13 mouse cellular contexts compared by ENCODE assay signal in the genomic region with DNA sequence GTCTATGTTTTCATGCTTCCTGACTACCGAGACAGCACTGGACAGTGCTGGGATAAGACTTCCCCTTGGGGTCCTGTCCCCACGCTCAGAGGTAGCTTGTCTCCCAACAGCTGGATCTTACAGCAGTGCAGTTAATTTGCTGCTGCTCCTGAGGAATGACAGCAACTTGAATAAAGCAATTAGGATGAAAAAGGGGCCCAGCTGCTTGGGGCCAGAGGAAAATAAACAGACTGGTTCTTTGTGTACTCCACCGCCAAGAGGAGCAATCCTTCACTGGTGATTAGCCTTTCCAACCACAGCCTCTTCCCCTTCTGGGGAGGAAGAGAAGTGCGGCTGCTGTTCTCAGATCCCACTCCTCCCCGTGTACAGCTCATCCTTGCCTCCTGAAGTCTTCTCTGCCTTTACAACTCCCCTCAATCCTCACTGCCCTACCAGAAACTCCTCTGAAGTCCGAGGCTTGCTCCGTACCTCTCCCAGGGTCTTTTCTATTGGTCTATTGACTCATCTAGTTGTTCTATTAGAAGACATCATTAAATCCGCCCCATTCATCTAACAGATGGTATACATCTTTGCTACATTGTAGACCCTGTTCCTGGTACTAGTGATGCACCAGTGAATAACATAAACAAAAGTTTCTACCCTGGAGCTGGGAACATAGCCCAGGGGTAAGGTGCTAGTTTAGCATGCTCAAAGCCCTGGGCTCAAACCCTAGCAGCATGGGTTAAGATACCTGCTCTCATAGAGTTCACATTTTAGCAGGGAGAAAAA. TPM values are rescaled to one million over a fixed set of nuclear protein-coding genes. Genes with fewer than 3 reads are reported as not detected.
DNase-seq lines count a peak whose midpoint lies in the region; ATAC-seq and TF ChIP-seq lines count a peak whose summit lies in the region.
"Had no signal": no experiment of that assay in that cellular context is flagged by ENCODE, and none has a peak within 500 bp of the region (broad histone marks: within the 10 kb centered on the region; RNA-seq: fewer than 3 reads in every experiment).

No protein-coding gene starts in this region.

- no peaks in the 10 kb centered on the region for H3K9me3 ChIP-seq in midbrain, embryonic 10.5 days (replicated peaks)
- H3K9me3 ChIP-seq in midbrain, embryonic 14.5 days (ENCODE audit: control insufficient read depth, low read length), result no peaks in the 10 kb centered on the region
- no peaks in the 10 kb centered on the region for H3K9me3 ChIP-seq in lung, embryonic 14.5 days (ENCODE audit: low read depth, low read length)

- H3K9ac ChIP-seq in midbrain, embryonic 14.5 days (replicated peaks; ENCODE audit: low read length), result no peak overlapping the region
- H3K9ac ChIP-seq in lung, embryonic 14.5 days, result no peak overlapping the region

- TF ChIP-seq CTCF in lung, embryonic 14.5 days (IDR thresholded peaks at IDR 0.05; ENCODE audit: low read depth), result peak; percentile 66

- 41% methylated on average over 8 of the region's 8 CpGs for WGBS in midbrain, embryonic 10.5 days
- WGBS in midbrain, embryonic 14.5 days, result 46% methylated on average over 8 of the region's 8 CpGs
- WGBS in lung, embryonic 14.5 days, result 11% methylated on average over 8 of the region's 8 CpGs

- H3K4me3 ChIP-seq in midbrain, embryonic 10.5 days, result no peak overlapping the region
- no peak overlapping the region for H3K4me3 ChIP-seq in midbrain, embryonic 14.5 days (replicated peaks; ENCODE audit: low read depth, low read length)
- H3K4me3 ChIP-seq in lung, embryonic 14.5 days (ENCODE audit: low read depth, low read length), result no peak overlapping the region

- 0 out of 2 replicates have a peak overlapping the region, but pooled peaks have one; percentile 6 for H3K27ac ChIP-seq in midbrain, embryonic 10.5 days (replicated peaks)
- no peak overlapping the region for H3K27ac ChIP-seq in midbrain, embryonic 14.5 days (replicated peaks; ENCODE audit: low read depth, low read length)
- H3K27ac ChIP-seq in lung, embryonic 14.5 days (ENCODE audit: low read depth), result peak overlapping the region; percentile 81

- peaks cover 35% of the 10 kb centered on the region for H3K27me3 ChIP-seq in midbrain, embryonic 10.5 days (ENCODE audit: low read depth, poor library complexity, severe bottlenecking)
- peaks cover 27% of the 10 kb centered on the region for H3K27me3 ChIP-seq in midbrain, embryonic 14.5 days (ENCODE audit: control insufficient read depth, insufficient read depth, low read length)
- H3K27me3 ChIP-seq in lung, embryonic 14.5 days (ENCODE audit: insufficient read depth, low read length), result peaks cover 15% of the 10 kb centered on the region

- DNase-seq in midbrain, embryonic 10.5 days (ENCODE audit: low spot score), result no peak
- no peak for DNase-seq in midbrain, embryonic 14.5 days
- DNase-seq in forelimb bud, embryonic 11.5 days (ENCODE audit: low read depth, low spot score), result peak; percentile 24
- peak; percentile 98 for DNase-seq in lung, embryonic 14.5 days
- DNase-seq in spleen, postnatal 10 days (ENCODE audit: low spot score in 2 of 2), result no peak
- no peak for DNase-seq in spleen, adult 18-20 months
- DNase-seq: cerebellum, adult 9-11 months; gastrocnemius, postnatal 25 days; heart, postnatal 36 days; layer of hippocampus, adult 9-11 months; right cerebral cortex, adult 18-20 months had no signal

- H3K36me3 ChIP-seq in midbrain, embryonic 10.5 days, result no peaks in the 10 kb centered on the region
- H3K36me3 ChIP-seq in midbrain, embryonic 14.5 days (ENCODE audit: control insufficient read depth, insufficient read depth, low read length), result no peaks in the 10 kb centered on the region
- H3K36me3 ChIP-seq in lung, embryonic 14.5 days (ENCODE audit: insufficient read depth), result no peaks in the 10 kb centered on the region

- H3K4me2 ChIP-seq in midbrain, embryonic 14.5 days (ENCODE audit: low read length), result no peak overlapping the region
- H3K4me2 ChIP-seq in lung, embryonic 14.5 days, result 0 out of 2 replicates have a peak overlapping the region, but pooled peaks have one; percentile 21

- ATAC-seq in midbrain, embryonic 14.5 days (ENCODE audit: low FRiP score, low TSS enrichment), result no peak
- peak; percentile 94 for ATAC-seq in lung, embryonic 14.5 days (ENCODE audit: insufficient read depth)
- ATAC-seq in inflammation-experienced regulatory T-cells, adult 6 months, result no peak

- peaks cover 17% of the 10 kb centered on the region for H3K4me1 ChIP-seq in midbrain, embryonic 10.5 days
- no peaks in the 10 kb centered on the region for H3K4me1 ChIP-seq in midbrain, embryonic 14.5 days (ENCODE audit: control insufficient read depth, insufficient read depth, low read length)
- H3K4me1 ChIP-seq in lung, embryonic 14.5 days (ENCODE audit: insufficient read depth), result peaks cover 38% of the 10 kb centered on the region

RNA-seq across cellular contexts. Expression of a gene that starts 4.9 kb away (rescaled TPM):
- 0.61 and 0.81 TPM in 2 replicates for polyA plus RNA-seq in midbrain, embryonic 10.5 days (2016; fragmentation: Nextera tagmentation; extraction: Ambion mirVana)
- 0.23 and 0.47 TPM in 2 replicates for polyA plus RNA-seq in midbrain, embryonic 14.5 days (2014; fragmentation: Nextera tagmentation; extraction: Ambion mirVana)
- 4.2 and 4.5 TPM in 2 replicates for polyA plus RNA-seq in lung, embryonic 14.5 days (2014; fragmentation: Nextera tagmentation; extraction: Ambion mirVana)
- not detected for polyA plus RNA-seq in inflammation-experienced regulatory T-cells, adult 6 months (2017; shearing (Covaris generic))

RNA-seq across cellular contexts. Expression of a gene that starts 11.7 kb away (rescaled TPM):
- 6.7 TPM in 2 replicates for polyA plus RNA-seq in midbrain, embryonic 10.5 days (2016; fragmentation: Nextera tagmentation; extraction: Ambion mirVana)
- polyA plus RNA-seq in midbrain, embryonic 14.5 days (2014; fragmentation: Nextera tagmentation; extraction: Ambion mirVana), result 6.5 and 7.1 TPM in 2 replicates
- 48.8 TPM in 2 replicates for polyA plus RNA-seq in lung, embryonic 14.5 days (2014; fragmentation: Nextera tagmentation; extraction: Ambion mirVana)
- polyA plus RNA-seq in inflammation-experienced regulatory T-cells, adult 6 months (2017; shearing (Covaris generic)), result under 1 TPM in 2 of 3 experiments, not detected in 1; 0.23 to 0.89 TPM

RNA-seq across cellular contexts. Expression of a gene that starts 25.7 kb away (rescaled TPM):
- 0.29 and 0.36 TPM in 2 replicates for polyA plus RNA-seq in midbrain, embryonic 10.5 days (2016; fragmentation: Nextera tagmentation; extraction: Ambion mirVana)
- polyA plus RNA-seq in midbrain, embryonic 14.5 days (2014; fragmentation: Nextera tagmentation; extraction: Ambion mirVana), result 1.5 and 1.7 TPM in 2 replicates
- 0.24 and 0.61 TPM in 2 replicates for polyA plus RNA-seq in lung, embryonic 14.5 days (2014; fragmentation: Nextera tagmentation; extraction: Ambion mirVana)
- polyA plus RNA-seq in inflammation-experienced regulatory T-cells, adult 6 months (2017; shearing (Covaris generic)), result under 1 TPM in 1 of 3 experiments, not detected in 2; 0.54 TPM

RNA-seq across cellular contexts. Expression of a gene that starts 36.2 kb away (rescaled TPM):
- not detected in 2 replicates for polyA plus RNA-seq in midbrain, embryonic 10.5 days (2016; fragmentation: Nextera tagmentation; extraction: Ambion mirVana)
- polyA plus RNA-seq in midbrain, embryonic 14.5 days (2014; fragmentation: Nextera tagmentation; extraction: Ambion mirVana), result not detected in 2 replicates
- polyA plus RNA-seq in lung, embryonic 14.5 days (2014; fragmentation: Nextera tagmentation; extraction: Ambion mirVana), result not detected in 2 replicates
- polyA plus RNA-seq in inflammation-experienced regulatory T-cells, adult 6 months (2017; shearing (Covaris generic)), result not detected
- polyA plus RNA-seq: testis, adult 2 months had no signal

RNA-seq across cellular contexts. Expression of a gene that starts 40.7 kb away (rescaled TPM):
- polyA plus RNA-seq in midbrain, embryonic 10.5 days (2016; fragmentation: Nextera tagmentation; extraction: Ambion mirVana), result 8.1 and 8.4 TPM in 2 replicates
- 10.1 and 13.1 TPM in 2 replicates for polyA plus RNA-seq in midbrain, embryonic 14.5 days (2014; fragmentation: Nextera tagmentation; extraction: Ambion mirVana)
- 14.5 and 14.8 TPM in 2 replicates for polyA plus RNA-seq in lung, embryonic 14.5 days (2014; fragmentation: Nextera tagmentation; extraction: Ambion mirVana)
- 1 to 10 TPM; 4.3 to 6.0 (median 5.8) TPM for polyA plus RNA-seq in inflammation-experienced regulatory T-cells, adult 6 months (2017; shearing (Covaris generic))

Comparison
In these comparisons a context has a peak if more than half of its experiments do, and no peak if none do; other contexts are left out.
1. DNase-seq: peak in forelimb bud, embryonic 11.5 days (single experiment) and lung, embryonic 14.5 days (single experiment); none in midbrain, embryonic 10.5 days (single experiment), midbrain, embryonic 14.5 days (single experiment), spleen, postnatal 10 days (0 of 2) and spleen, adult 18-20 months (0 of 2).